Mouse (Mus musculus) R1 (cell line): ENCODE data around the gene Rps29.

Experiments used
- DNase-seq: peaks from one replicate; pipeline ENCODE4 v3.0.0-alpha.2; 2018; ENCODE audit warnings: low read depth, low spot score

Gene Rps29

DNA sequence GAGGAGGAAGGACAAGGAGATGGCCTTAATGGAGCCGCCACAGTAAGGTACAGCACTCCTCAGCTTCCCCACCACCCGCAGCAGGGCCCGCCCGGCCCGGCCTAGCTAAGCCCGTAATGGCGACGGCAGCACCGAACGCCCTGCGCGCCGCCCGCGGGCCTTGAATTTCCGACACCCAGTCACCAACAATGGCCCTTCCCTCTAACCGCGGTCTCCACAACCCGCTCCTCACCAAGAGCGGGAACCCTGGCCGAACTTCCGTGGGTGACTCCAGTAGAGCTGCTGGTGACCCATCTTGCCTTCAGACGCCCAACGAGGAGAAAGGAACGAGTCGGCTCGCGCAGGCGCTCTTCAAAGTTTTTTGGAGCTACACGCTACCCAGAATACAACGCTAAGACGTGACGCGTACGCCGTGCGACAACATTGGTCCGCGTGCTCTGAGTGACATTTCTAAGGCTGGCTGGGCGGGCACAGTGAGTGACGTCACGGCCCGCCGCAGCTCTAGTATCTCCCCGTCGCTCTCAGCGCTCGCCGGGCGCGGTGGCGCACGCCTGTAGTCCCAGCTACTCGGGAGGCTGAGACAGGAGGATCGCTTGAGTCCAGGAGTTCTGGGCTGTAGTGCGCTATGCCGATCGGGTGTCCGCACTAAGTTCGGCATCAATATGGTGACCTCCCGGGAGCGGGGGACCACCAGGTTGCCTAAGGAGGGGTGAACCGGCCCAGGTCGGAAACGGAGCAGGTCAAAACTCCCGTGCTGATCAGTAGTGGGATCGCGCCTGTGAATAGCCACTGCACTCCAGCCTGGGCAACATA is at the start of gene Rps29:
Gene Rps29, minus strand, starts transcription at position 422 of the 813 bp plus-strand sequence.
- DNase-seq = peak; percentile 100

DNA sequence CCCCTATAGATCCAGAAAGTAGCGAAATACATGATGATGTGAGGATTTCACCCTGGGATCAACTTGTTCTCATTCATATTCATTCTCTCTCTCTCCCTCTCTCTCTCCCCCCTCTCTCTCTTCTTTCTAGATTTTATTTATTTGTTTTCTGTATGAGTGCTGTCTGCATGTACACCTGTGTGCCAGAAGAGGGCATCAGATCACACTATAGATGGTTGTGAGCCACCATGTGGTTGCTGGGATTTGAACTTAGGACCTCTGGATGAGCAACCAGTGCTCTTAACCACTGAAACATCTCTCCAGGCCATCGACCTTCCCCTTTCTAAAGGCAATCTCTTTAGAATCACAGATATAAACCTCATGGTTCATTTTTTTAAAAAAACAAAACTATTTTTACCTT is 49.5 kb upstream of the Rps29 start:
- peak; percentile 59 for DNase-seq

DNA sequence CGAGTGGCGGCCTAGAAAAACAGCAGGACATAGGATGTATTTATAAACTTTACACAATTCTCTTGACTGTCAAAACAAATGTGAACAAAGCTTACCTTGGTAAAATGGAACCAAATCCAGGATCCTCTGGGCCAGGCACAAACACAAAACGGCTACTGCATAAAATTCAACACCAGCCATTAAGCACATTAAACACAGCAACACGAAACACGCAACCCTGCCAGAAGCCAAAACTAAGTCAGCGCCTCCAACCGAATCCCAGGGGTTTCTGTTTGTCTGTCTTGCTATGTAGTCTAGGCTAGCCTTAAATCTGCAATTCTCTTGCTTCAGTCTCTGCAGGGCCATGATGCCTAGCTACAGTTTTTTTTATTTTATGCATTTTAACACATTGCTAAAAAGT is 48.9 kb upstream of the Rps29 start:
- DNase-seq = no peak

DNA sequence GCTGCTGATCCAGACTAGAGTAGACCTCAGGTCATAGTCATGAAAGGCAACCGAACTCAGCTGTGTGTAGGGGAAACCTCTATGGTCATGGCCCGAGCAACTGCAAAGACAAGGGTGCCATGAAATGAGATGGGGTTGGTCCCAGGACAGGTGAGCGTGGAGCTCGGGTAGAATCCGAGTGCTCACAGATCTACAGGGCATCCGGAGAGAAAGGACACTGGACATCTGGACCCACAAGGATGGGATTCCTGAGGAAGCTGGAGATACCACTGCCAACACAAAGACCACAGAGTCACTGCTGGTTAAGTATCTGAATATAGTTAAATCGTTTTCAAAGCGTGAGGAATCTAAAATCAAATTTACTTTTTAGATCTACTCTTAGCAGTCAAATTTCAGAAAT is 48.4 kb upstream of the Rps29 start:
- no peak for DNase-seq

DNA sequence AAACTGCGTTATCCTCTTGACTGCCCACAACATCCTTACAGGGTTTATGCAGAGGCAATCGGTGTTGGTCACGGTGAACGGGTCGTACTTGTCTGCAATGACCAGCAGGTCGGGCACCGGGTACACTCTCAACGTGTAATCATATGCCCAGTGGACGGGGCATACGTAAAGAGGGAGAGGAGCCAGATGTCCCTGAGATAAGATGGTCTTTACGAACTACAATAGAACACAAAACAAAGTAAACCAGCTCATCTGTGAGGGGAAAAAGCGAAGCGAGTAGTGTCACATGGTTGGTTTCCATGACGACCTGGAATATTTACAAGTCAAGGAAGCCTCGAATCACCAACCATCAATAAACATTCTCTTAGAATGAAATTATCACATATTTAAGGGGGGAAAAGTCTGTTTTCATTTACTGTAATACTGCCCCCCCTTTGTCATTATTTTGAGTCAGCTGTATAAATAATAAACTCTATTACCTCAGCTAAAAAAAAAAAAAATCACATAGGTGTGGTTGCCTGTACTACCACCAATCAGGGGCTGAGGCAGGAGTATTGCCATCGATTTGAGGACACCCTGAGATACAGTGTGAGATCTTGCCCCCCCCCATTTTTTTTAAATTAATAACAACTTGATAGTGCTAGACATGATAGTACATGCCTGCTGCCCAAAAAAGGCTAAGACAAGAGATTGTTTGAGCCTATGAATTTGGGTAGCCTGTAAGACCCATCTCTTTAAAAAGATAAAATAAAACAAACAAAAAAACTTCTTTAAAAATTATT is 45.3 kb upstream of the Rps29 start, which contains the start of gene Gm49384:
Gene Gm49384, minus strand, starts transcription at position 216 of the 782 bp plus-strand sequence.
- DNase-seq = peak; percentile 69

DNA sequence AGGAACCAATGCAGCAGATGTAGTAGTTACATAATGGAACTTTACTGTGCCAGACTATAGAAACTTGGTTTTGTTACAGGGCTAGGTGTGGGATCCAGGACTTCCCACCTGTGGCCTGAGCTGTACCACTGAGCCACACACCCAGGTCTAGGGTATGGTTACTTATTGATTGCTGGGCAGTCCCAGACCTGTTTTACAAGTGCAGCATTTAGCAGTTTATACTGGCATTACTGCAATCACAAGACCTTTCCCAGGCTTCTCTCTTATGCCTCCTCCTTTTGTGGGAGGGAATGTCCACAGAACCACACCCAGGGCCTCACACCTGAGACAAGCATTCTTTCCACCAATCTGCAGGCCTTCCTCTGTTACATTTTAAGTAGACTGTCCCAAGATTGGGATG is 40.0 kb upstream of the Rps29 start:
- no peak for DNase-seq

DNA sequence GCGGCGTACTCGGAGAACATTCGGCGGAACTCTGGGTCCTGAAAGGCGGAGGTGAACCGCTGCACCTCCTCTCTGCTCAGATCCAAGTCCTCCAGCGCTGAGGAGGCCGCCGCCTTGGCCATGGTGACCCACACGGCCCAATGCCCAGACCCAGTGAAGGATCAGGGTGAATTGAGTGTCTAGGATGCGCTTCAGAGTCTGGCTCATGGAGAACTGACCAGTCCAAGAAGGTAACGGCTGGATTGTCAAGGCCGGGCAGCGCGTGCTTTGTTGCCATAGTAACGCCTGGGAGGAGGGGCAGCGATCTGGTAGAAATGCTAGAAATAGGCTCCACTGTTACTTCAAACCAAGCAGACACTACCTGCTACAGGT is 39.2 kb upstream of the Rps29 start, which contains the start of gene Dnaaf2:
Gene Dnaaf2, minus strand, starts transcription at position 266 of the 372 bp plus-strand sequence.
- peak; percentile 73 for DNase-seq

DNA sequence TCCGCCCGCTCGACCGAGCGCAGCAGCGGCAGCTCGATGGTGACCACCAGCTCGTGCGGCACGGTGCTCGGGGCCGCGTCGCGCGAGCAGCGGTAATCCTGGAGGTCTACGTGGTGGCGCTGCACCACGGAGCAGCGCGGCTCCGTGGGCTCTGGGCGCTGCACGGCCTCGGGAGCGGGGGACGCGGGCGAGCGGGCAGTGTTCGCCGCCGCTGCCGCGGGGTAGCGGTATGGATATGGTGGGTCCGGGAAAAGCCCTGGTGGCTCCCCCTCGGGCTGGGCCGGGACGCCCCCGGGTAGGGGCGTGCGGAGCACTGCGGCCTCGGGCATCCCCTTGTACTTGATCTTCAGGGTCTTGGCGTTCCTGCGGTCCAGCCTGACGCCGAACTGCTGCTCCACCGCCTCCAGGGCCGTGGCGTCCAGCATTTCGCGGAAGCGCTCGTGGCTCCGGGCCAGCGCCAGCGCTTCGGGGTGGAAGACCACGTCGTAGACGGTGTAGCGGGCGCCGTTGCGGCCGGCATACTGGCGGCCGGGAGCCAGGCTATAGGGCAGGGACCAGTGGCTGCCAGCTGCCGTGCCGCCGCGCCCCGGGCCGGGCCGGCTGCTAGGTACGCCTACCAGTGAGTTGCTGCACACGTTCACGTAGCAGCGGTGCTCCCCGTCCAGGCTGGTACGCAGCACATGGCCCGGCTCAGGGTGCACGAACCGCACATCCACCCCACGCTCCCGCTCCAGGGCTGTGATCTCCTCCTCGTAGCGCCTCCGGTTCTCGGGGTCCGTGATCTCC is 38.6 kb upstream of the Rps29 start:
- DNase-seq = peak; percentile 66

DNA sequence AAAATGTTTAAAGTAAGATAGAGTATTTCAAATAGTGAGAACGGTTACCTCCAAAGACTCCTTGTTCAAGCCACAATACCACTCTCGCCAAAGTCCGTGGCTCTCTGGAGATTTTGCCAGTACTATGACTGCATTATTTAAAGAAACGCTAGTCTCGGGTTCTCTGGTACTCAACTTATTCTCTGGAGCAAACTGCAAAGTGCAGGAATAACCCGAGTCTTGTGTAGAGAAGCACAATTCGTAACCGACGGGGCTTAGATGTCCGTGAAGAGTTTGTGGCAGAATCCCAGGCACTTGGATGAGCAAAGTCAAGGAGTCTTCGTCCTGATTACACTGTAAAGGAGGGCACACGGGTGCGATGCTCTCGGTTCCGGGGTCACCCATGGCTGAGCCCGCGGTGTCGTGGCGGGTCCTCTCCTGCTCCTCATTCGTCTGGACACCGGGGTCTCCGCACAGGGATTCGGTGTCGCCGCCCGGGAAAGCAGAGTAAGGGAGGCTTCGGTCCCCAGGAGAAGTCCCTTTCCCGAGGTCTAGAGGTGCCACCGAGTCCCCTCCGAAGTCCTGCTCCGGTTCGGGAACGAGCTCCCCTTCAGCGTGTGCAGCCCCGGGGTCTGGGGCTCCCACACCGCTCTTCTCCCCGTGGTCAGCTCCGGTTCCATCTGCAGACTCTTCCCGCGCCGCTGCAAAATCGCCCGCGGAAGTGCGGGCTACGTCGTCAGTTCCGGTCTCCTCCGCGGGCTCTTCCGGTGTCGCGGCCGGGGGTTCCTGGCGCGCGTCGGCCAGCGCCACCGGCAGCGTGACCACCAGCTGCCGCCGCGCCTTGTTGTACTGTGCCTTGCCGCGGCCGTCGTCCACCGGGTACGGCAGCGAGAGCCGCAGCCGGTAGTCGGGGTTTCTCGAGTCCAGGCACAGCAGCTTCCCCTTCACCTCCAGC is 37.7 kb upstream of the Rps29 start, which contains the start of gene Gm49383:
Gene Gm49383, minus strand, starts transcription at position 661 of the 934 bp plus-strand sequence.
- DNase-seq = peak; percentile 50

DNA sequence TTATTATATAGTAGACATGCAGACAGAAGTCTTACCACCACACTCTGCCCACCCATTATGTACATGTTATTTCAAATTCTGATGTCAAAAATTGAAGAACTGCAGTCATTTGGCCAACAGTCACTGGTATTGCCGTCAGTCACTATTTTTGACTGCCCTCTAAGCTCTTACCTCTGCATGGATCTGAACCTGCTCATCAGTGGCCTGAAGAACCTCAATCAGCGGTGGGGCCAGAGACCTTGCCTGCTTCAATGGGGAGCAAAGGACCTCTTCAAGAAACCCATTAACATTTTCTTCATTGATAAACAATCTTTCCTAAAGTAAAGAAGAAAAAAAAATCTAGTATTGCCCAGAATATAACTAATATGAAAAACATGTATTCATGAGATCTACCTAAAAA is 33.7 kb upstream of the Rps29 start:
- DNase-seq = no peak

DNA sequence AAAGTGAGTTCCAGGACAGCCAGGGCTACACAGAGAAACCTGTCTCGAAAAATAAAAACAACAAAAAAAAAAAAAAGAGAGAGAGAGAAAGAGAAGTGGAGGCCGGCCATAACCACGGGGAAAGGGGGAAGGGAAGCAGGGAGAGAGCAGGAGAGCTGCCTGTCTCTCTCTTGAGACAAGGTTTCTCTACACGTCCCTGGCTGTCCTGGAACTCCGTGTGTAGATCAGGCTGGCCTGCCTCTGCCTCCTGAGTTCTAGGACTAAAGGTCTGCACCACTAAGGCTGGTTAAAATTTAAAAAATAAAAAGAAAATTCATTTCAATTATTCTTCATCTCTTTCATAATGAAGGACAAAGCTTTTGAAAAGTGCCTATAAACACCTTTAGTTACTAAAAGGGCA is 32.4 kb upstream of the Rps29 start:
- DNase-seq = no peak

DNA sequence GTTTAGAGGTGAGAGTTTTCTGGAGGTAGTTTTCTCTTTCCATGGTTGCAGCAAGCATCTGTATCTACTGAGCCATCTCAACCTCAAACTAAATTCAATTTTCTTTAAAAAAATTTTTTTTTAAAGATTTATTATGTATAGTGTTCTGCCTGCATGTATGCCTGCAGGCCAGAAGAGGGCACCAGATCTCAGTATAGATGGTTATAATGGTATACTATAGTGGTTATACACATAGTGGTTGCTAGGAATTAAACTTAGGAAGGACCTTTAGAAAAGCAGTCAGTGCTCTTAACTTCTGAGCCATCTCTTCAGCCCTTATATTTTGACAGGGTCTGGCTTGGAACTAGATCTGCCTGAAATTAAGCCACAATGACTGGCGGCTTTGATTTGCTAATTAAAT is 31.5 kb upstream of the Rps29 start:
- no peak for DNase-seq

DNA sequence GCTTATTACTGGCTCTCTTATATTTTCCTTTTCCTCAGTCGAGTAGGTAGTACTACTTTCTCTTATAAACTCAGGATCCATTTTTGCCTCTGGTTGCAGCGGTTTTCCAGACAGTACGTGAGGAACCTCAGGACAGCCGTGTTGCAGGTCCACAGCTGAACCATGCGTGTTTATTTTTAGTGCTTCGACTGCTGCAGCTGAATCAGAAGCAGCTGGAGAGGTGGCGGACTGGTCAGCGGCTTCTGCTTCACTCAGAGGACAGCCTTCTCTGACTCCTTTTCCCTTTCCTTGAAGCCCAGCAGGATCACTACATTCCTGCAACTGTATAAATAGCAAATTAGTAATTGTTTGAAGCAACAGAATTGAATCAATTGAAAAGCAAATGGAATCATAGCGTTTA is 31.1 kb upstream of the Rps29 start:
- DNase-seq = no peak

DNA sequence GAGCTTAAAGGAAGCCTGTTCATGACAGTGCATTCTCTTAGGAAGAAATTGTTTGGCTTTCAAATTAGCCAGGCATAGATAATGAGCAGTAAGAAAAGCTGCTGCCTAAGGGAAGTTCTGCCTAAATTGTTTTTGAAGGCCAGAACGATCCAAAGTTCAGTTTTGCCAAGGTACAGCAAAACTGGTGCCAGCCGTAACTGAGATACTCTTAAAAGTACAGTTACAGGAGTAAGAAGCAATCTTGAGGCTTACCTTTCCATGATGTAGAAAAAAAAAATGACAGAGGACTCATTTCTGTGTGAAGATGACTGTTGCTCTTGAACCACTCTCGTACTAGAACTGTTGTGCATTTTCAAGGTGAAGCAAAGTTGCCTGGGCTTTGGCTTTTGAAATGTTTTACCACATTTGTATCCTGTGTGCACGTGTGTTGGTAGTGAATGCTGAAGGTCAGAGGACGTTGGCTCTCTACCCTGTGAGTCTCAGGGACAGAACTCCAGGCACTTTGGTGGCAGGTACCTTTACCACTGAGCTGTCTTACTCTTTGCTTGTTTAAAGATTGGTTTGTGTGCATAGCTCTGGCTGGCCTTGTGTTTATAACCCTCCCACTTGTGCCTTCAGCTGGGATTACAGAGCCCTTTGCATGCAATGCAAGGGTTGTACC is 28.0 kb upstream of the Rps29 start:
- no peak for DNase-seq

DNA sequence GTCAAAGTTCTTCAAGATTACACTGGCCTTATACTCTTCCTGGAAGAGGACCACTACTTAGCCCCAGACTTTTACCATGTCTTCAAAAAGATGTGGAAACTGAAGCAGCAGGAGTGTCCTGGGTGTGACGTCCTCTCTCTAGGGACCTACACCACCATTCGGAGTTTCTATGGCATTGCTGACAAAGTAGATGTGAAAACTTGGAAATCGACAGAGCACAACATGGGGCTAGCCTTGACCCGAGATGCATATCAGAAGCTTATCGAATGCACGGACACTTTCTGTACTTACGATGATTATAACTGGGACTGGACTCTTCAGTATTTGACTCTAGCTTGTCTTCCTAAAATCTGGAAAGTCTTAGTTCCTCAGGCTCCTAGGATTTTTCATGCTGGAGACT is 26.4 kb upstream of the Rps29 start:
- DNase-seq = no peak

DNA sequence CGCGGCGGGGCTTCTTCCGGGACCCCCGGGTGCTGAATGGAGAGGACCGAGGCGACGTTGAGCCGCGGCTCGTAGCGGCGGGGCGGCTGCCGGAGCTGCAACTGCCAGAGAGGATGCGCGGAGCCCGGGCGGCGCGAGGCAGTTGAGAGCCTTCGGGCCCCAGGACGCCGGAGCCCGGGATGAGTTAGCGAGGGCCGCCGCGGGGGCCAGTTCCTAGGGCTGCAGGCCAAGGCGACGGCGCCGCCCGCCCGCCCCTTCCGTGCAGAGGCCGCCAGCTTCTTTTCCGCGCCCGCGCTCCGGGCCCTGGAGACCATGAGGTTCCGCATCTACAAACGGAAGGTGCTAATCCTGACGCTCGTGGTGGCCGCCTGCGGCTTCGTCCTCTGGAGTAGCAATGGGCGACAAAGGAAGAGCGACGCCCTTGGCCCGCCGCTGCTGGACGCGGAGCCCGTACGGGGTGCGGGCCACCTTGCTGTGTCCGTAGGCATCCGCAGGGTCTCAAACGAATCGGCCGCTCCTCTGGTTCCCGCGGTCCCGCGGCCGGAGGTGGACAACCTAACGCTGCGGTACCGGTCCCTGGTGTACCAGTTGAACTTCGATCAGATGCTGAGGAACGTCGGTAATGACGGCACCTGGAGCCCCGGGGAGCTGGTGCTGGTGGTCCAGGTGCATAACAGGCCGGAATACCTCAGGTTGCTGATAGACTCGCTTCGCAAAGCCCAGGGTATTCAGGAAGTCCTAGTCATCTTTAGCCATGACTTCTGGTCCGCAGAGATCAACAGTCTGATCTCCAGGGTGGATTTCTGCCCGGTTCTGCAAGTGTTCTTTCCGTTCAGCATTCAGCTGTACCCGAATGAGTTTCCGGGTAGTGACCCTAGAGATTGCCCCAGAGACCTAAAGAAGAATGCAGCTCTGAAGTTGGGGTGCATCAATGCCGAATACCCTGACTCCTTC is 25.6 kb upstream of the Rps29 start:
- peak; percentile 47 for DNase-seq

DNA sequence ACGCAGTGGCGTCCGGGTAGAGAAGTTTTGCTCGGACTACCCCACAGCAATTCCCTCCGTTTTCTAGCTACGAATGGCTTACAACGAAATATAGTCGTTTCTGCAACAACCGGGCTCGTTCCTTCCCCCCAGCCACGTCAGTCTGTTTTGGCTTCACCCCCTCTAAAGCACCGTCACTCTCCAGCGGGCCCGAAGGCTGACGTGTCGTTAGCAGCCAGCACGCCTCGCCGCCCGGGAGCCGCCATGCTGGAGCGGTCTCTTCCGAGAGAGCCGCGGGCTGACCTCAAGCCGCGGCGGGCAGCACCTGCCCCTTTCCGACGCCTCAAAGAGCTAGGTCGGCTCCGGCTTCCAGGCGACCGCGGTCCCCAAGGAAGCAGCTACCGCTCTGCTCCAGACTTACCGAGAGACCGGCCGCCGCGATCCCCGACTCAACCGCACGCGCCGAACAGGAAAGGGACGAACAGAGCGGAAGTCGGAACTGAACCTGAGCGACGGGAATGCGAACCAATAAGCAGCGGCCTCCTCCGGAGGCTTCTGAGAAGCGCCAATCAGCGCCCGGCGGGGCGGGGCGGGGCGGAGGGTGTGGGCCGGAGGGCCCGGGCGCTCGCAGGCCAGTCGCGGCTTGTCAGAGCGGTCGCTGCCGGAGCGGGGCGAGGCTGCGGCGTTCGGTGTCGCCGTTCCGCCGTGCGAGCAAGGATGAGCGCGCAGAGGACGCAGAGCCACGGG is 24.8 kb upstream of the Rps29 start, which contains the start of the genes Rpl36al and Mgat2:
Gene Rpl36al, minus strand, starts transcription at position 501 of the 726 bp plus-strand sequence.
Gene Mgat2, plus strand, starts transcription at position 575 of the 726 bp plus-strand sequence.
- peak; percentile 98 for DNase-seq

DNA sequence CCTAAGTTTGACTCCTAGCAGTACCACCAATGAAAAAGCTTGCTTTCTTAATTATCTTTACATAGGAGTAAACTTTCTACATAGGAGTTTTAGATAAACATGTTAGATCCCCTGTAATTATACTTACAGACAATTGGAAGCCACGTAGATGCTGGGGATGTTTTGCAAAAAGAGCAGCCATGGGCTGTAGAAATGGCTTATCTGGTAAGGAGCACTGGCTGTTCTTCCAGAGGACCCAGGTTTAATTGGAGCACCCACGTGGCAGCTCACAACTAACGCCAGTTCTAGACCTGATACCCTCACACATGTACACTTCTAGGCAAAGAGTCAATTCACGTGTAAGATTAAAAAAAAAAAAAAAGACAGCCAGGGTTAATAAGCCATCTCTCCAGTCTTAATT is 22.8 kb upstream of the Rps29 start:
- DNase-seq = no peak
